Mouse (Mus musculus) forebrain, embryonic 10.5 days (tissue): ENCODE measurements around the gene Hvcn1. TPM values are rescaled to one million over a fixed set of nuclear protein-coding genes. Genes with fewer than 3 reads are reported as not detected.

Experiments used
- DNase-seq: peaks from one replicate; pipeline ENCODE4 v3.0.0-alpha.2; 2017; ENCODE audit warnings: low spot score; ENCODE audit errors: extremely low spot score
- H3K27ac ChIP-seq: fragments of 300-500 bp; sonication (generic); 2 replicates; pipeline ENCODE4 v1.5.1; 2016; ENCODE audit warnings: mild to moderate bottlenecking
- H3K27me3 ChIP-seq: fragments of 300-500 bp; sonication (generic); 2 replicates; pipeline ENCODE4 v1.6.1; 2016; ENCODE audit warnings: mild to moderate bottlenecking; ENCODE audit not compliant: poor library complexity, severe bottlenecking
- H3K36me3 ChIP-seq: fragments of 300-500 bp; sonication (generic); replicated peaks from 2 replicates; pipeline ENCODE4 v1.6.1; 2016; ENCODE audit warnings: mild to moderate bottlenecking, moderate library complexity
- H3K4me1 ChIP-seq: fragments of 300-500 bp; sonication (generic); 2 replicates; pipeline ENCODE4 v1.6.1; 2016
- H3K4me3 ChIP-seq: fragments of 300-500 bp; sonication (generic); 2 replicates; pipeline ENCODE4 v1.5.1; 2016; ENCODE audit warnings: mild to moderate bottlenecking, moderate library complexity
- H3K9me3 ChIP-seq: fragments of 300-500 bp; sonication (generic); 2 replicates; pipeline ENCODE4 v1.6.1; 2016; ENCODE audit warnings: mild to moderate bottlenecking, moderate library complexity
- WGBS: fragments of 180-500 bp; shearing (Covaris S2); methylation state at CpG from one replicate; pipeline ENCODE4 v1.1.7; 2016; 5-methylcytosine and 5-hydroxymethylcytosine counted together
- polyA plus RNA-seq: library from polyadenylated mRNA; unstranded; fragments of >200 nt; fragmentation: Nextera tagmentation; extraction: Ambion mirVana; gene quantifications from 2 replicates; pipeline ENCODE4 v1.2.1, GENCODE M21; 2016

Gene Hvcn1
- 13.7 and 14.7 TPM in 2 replicates for polyA plus RNA-seq

DNA sequence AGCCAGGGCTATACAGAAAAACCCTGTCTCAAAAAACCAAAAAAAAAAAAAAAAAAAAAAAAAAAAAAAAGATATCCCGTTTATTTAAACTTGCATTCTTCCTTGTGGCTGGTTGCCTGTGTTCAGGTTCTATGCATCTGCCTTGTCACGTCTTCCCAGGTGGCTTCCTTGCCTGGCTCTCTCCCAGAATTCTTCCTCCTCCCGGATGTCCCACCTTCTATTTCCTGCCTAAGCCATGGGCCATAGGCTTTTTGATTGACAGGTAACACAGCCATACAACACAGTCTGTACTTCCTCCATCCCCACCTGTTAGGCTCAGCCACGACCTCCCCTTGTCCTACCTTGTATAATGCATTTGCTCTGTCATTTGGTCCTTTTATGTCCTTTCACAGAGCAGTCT is at the start of gene Hvcn1:
Gene Hvcn1, plus strand, starts transcription at position 330 of the 400 bp plus-strand sequence.
- Histone ChIP-seq H3K4me3 (no peak within 1 kb of the TSS), H3K4me1 (peaks cover 26% of the 10 kb centered on the region), H3K36me3 (no peaks in the 10 kb centered on the region), H3K9me3 (peaks cover 3% of the 10 kb centered on the region; the same call in 1 of the 2 replicates), H3K27ac (no peak within 1 kb of the TSS), H3K27me3 (no peaks in the 10 kb centered on the region)
- 79% methylated on average over 4 of the region's 4 CpGs for WGBS
- DNase-seq: no peak

- WGBS: under 1% methylated on average over 54 of the region's 54 CpGs
- Histone ChIP-seq H3K36me3 (peaks cover 38% of the 10 kb centered on the region), H3K4me1 (peaks cover 66% of the 10 kb centered on the region), H3K9me3 (no peaks in the 10 kb centered on the region), H3K4me3 (peak within 1 kb of the TSS; percentile 84), H3K27me3 (peaks cover 22% of the 10 kb centered on the region), H3K27ac (peak within 1 kb of the TSS; percentile 97)
- DNase-seq: peak; percentile 97
Observed at GRCm38 (mm10) chr5:122157827-122158381, 48.7 kb upstream of the Hvcn1 start, which contains the start of gene Ppp1cc. Ppp1cc (plus strand) TSS chr5:122158278.

GRCm38 (mm10) chr5:122158557-122159515 is 47.8 kb upstream of the Hvcn1 start:
- Histone ChIP-seq H3K4me3 (peak overlapping the region; percentile 84), H3K9me3 (no peaks in the 10 kb centered on the region), H3K36me3 (peaks cover 47% of the 10 kb centered on the region), H3K4me1 (peaks cover 73% of the 10 kb centered on the region), H3K27me3 (peaks cover 22% of the 10 kb centered on the region), H3K27ac (peak overlapping the region; percentile 97)
- no peak for DNase-seq
- 3% methylated on average over 39 of the region's 42 CpGs for WGBS

DNA sequence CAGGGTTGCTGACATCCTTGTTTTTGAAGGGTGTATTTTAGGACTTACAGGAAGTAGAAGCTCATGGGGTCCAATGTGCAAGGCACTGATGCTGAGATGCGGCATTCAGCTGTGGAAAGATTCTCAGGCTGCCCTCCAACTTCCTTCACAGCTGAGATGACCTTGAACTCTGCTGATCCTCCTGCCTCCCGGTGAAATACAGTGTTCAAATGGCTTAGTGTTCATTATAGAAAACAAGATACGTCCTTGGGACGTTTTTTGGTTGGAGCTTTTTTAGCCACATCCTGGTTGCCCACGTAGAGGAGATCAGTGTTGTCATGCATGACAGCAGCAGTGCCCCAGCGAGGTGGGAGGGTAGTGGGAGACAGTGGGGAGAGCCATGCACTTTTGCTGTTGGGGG is 43.4 kb upstream of the Hvcn1 start:
- Histone ChIP-seq H3K9me3 (no peaks in the 10 kb centered on the region), H3K36me3 (peaks cover 91% of the 10 kb centered on the region), H3K4me3 (no peak overlapping the region), H3K27ac (no peak overlapping the region), H3K4me1 (peaks cover 81% of the 10 kb centered on the region), H3K27me3 (no peaks in the 10 kb centered on the region)
- WGBS: 75% methylated on average over 6 of the region's 6 CpGs
- no peak for DNase-seq

DNA sequence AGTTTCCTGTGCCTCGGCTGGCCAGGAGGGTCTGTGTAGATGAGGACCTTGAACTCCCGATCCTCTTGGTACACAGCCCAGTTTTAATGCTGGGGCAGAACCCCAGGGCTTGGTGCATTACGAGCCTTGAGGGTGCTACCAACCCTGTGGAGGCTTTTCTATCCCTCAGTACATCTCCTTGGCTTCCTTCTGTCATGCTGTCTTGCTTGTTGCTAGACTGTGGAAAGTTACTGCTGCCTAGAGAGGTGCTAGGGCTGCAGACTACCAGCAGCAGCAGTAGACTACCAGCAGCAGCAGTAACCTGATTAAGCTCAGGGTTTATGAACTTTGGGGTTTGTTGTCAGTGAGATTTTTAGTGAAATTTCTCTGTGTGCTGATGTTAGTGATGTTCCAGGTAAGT is 42.6 kb upstream of the Hvcn1 start:
- Histone ChIP-seq H3K4me1 (peaks cover 81% of the 10 kb centered on the region), H3K27ac (no peak overlapping the region), H3K36me3 (peaks cover 99% of the 10 kb centered on the region)

GRCm38 (mm10) chr5:122165233-122165915 is 41.2 kb upstream of the Hvcn1 start:
- no peak for DNase-seq
- Histone ChIP-seq H3K27me3 (no peaks in the 10 kb centered on the region), H3K27ac (no peak overlapping the region), H3K4me1 (peaks cover 68% of the 10 kb centered on the region), H3K9me3 (no peaks in the 10 kb centered on the region), H3K4me3 (no peak overlapping the region), H3K36me3 (peaks cover 100% of the 10 kb centered on the region)
- 75% methylated on average over 6 of the region's 6 CpGs for WGBS

More for the DNA sequence above, 42.6 kb upstream of the Hvcn1 start:
- 93% methylated on average over 3 of the region's 3 CpGs for WGBS
- no peaks in the 10 kb centered on the region for H3K9me3 ChIP-seq
- H3K4me3 ChIP-seq: no peak overlapping the region
- no peaks in the 10 kb centered on the region for H3K27me3 ChIP-seq
- DNase-seq: no peak

DNA sequence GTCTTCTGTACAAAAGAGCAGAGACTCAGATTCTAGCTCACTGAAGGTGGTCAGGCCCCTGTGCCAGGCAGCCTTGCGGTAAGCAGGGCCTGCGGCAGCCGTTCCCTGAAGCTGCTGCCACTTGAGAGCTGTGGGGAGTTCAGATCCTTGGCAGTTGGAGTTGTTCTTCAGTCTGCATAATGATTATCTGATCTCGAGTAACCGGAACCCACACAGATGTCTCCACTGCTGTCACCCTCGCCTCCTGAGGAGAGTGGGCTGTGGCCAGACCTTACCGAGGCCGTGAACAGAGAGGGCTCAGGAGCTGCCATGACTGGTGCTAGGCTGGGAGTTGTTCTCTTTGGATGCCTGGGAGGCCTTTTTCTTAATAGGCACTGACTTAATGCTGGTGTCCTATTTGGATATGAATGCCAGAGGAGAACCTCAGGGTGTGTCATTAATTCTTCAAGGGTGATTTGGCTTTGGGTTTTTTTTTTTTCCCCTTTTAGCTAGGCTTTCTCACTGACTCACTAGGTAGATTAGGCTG is 39.9 kb upstream of the Hvcn1 start:
- peaks cover 100% of the 10 kb centered on the region for H3K36me3 ChIP-seq
- 73% methylated on average over 8 of the region's 8 CpGs for WGBS
- H3K27me3 ChIP-seq: no peaks in the 10 kb centered on the region
- no peak for DNase-seq
- H3K27ac ChIP-seq: peak overlapping the region; percentile 17; the same call in 1 of the 2 replicates
- no peaks in the 10 kb centered on the region for H3K9me3 ChIP-seq
- H3K4me1 ChIP-seq: peaks cover 55% of the 10 kb centered on the region
- H3K4me3 ChIP-seq: peak overlapping the region; percentile 9; the same call in 1 of the 2 replicates

GRCm38 (mm10) chr5:122168344-122169069 is 38.1 kb upstream of the Hvcn1 start:
- DNase-seq: no peak
- H3K9me3 ChIP-seq: no peaks in the 10 kb centered on the region
- 95% methylated on average over 14 of the region's 14 CpGs for WGBS
- no peak overlapping the region for H3K27ac ChIP-seq
- peaks cover 37% of the 10 kb centered on the region for H3K4me1 ChIP-seq
- no peaks in the 10 kb centered on the region for H3K27me3 ChIP-seq
- H3K4me3 ChIP-seq: no peak overlapping the region
- H3K36me3 ChIP-seq: peaks cover 100% of the 10 kb centered on the region

GRCm38 (mm10) chr5:122171058-122171457 is 35.5 kb upstream of the Hvcn1 start:
- no peak for DNase-seq
- Histone ChIP-seq H3K36me3 (peaks cover 90% of the 10 kb centered on the region), H3K9me3 (no peaks in the 10 kb centered on the region), H3K4me1 (peaks cover 12% of the 10 kb centered on the region), H3K4me3 (no peak overlapping the region), H3K27me3 (no peaks in the 10 kb centered on the region), H3K27ac (no peak overlapping the region)
- 93% methylated on average over 8 of the region's 8 CpGs for WGBS

GRCm38 (mm10) chr5:122175402-122175801 is 31.2 kb upstream of the Hvcn1 start:
- 94% methylated on average over 2 of the region's 2 CpGs for WGBS
- Histone ChIP-seq H3K36me3 (peaks cover 67% of the 10 kb centered on the region), H3K27me3 (no peaks in the 10 kb centered on the region)

GRCm38 (mm10) chr5:122175961-122176360 is 30.6 kb upstream of the Hvcn1 start:
- H3K36me3 ChIP-seq: peaks cover 63% of the 10 kb centered on the region
- no peak overlapping the region for H3K27ac ChIP-seq
- WGBS: 90% methylated on average over 7 of the region's 7 CpGs
- no peaks in the 10 kb centered on the region for H3K9me3 ChIP-seq
- H3K4me3 ChIP-seq: no peak overlapping the region
- peaks cover 9% of the 10 kb centered on the region for H3K4me1 ChIP-seq
- H3K27me3 ChIP-seq: no peaks in the 10 kb centered on the region
- DNase-seq: no peak

More at GRCm38 (mm10) chr5:122175402-122175801, 31.2 kb upstream of the Hvcn1 start:
- Histone ChIP-seq H3K4me3 (no peak overlapping the region), H3K4me1 (peaks cover 9% of the 10 kb centered on the region), H3K27ac (no peak overlapping the region), H3K9me3 (no peaks in the 10 kb centered on the region)
- DNase-seq: no peak

DNA sequence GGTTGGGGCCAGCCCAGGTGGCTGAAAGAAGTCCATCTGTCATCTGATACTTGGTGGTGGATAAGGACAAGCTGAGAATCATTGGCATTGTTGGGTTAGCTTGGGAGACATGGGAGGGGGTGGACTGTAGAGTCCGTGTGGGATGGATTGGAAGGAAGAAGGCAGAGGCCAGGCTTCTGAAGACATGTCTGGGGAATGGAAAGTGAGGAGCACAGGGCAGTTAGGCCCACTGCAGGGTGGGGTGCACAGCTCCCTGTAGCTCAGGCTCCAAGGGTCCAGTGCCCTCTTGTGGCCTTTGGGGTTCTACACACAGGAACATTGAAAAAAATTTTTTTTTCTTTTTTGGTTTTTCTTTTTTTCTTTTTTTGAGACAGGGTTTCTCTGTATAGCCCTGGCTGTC is 30.2 kb upstream of the Hvcn1 start:
- Histone ChIP-seq H3K27ac (no peak overlapping the region), H3K27me3 (no peaks in the 10 kb centered on the region), H3K4me3 (no peak overlapping the region), H3K9me3 (no peaks in the 10 kb centered on the region), H3K36me3 (peaks cover 61% of the 10 kb centered on the region), H3K4me1 (peaks cover 9% of the 10 kb centered on the region)
- WGBS: 52% methylated on average over 1 of the region's 1 CpGs
- peak; percentile 39 for DNase-seq
